11 mouse cellular contexts compared by ENCODE assay signal in genomic region chr7:90512293-90512692, GRCm38 (mm10). TPM values are rescaled to one million over a fixed set of nuclear protein-coding genes. Genes with fewer than 3 reads are reported as not detected.
DNase-seq lines count a peak whose midpoint lies in the region; ATAC-seq and TF ChIP-seq lines count a peak whose summit lies in the region.
"Had no signal": no experiment of that assay in that cellular context is flagged by ENCODE, and none has a peak within 500 bp of the region (broad histone marks: within the 10 kb centered on the region; RNA-seq: fewer than 3 reads in every experiment).

No protein-coding gene starts in this region.

- H3K9ac ChIP-seq in hindbrain, embryonic 11.5 days (ENCODE audit: low read depth, low read length) = no peak overlapping the region
- H3K9ac ChIP-seq in lung, embryonic 14.5 days = no peak overlapping the region
- no peak overlapping the region for H3K9ac ChIP-seq in midbrain, postnatal 0 days (replicated peaks; ENCODE audit: low read length, poor library complexity, severe bottlenecking)
- H3K9ac ChIP-seq: liver, embryonic 13.5 days had no signal

- DNase-seq in hindbrain, embryonic 11.5 days (ENCODE audit: low spot score) = peak; percentile 14
- no peak for DNase-seq in hindbrain, embryonic 10.5 days (ENCODE audit: low spot score)
- peak; percentile 34 for DNase-seq in lung, embryonic 14.5 days
- no peak for DNase-seq in lung, postnatal 4 days
- DNase-seq in brain, embryonic 14.5 days (ENCODE audit: low read depth) = peak; percentile 79
- DNase-seq in midbrain, postnatal 0 days (ENCODE audit: low spot score) = peak; percentile 76
- no peak for DNase-seq in urinary bladder, postnatal 4 days (ENCODE audit: low spot score in 2 of 2)
- no peak for DNase-seq in ovary, adult 18-20 months (ENCODE audit: low spot score)
- DNase-seq: cerebellum, adult 18-20 months; liver, embryonic 13.5 days; spleen, adult 18-20 months had no signal

- TF ChIP-seq POLR2A in brain, embryonic 14.5 days (IDR thresholded peaks at IDR 0.05; ENCODE audit: borderline replicate concordance, extremely low read depth, insufficient read depth, insufficient read length, poor library complexity, severe bottlenecking) = no peak

- H3K36me3 ChIP-seq in hindbrain, embryonic 11.5 days (ENCODE audit: control insufficient read depth, insufficient read depth, low read length) = no peaks in the 10 kb centered on the region
- no peaks in the 10 kb centered on the region for H3K36me3 ChIP-seq in hindbrain, embryonic 10.5 days
- H3K36me3 ChIP-seq in lung, embryonic 14.5 days (ENCODE audit: insufficient read depth) = no peaks in the 10 kb centered on the region
- no peaks in the 10 kb centered on the region for H3K36me3 ChIP-seq in midbrain, postnatal 0 days (ENCODE audit: insufficient read depth, low read length)
- H3K36me3 ChIP-seq: liver, embryonic 13.5 days had no signal

- H3K4me1 ChIP-seq in hindbrain, embryonic 11.5 days (replicated peaks; ENCODE audit: control insufficient read depth, insufficient read depth, low read length) = no peaks in the 10 kb centered on the region
- no peaks in the 10 kb centered on the region for H3K4me1 ChIP-seq in hindbrain, embryonic 10.5 days (replicated peaks)
- no peaks in the 10 kb centered on the region for H3K4me1 ChIP-seq in lung, embryonic 14.5 days (ENCODE audit: insufficient read depth)
- no peaks in the 10 kb centered on the region for H3K4me1 ChIP-seq in midbrain, postnatal 0 days (ENCODE audit: insufficient read depth, low read length)
- H3K4me1 ChIP-seq: liver, embryonic 13.5 days had no signal

- no peak for ATAC-seq in hindbrain, embryonic 11.5 days (ENCODE audit: low FRiP score)
- ATAC-seq in lung, embryonic 14.5 days (ENCODE audit: insufficient read depth) = no peak
- no peak for ATAC-seq in midbrain, postnatal 0 days (ENCODE audit: low FRiP score)

- H3K4me3 ChIP-seq in hindbrain, embryonic 11.5 days (ENCODE audit: low read depth, low read length) = no peak overlapping the region
- H3K4me3 ChIP-seq in hindbrain, embryonic 10.5 days = no peak overlapping the region
- H3K4me3 ChIP-seq in lung, embryonic 14.5 days (ENCODE audit: low read depth, low read length) = no peak overlapping the region
- no peak overlapping the region for H3K4me3 ChIP-seq in midbrain, postnatal 0 days (ENCODE audit: low read depth, low read length)
- H3K4me3 ChIP-seq: liver, embryonic 13.5 days had no signal

- TF ChIP-seq CTCF in lung, embryonic 14.5 days (IDR thresholded peaks at IDR 0.05; ENCODE audit: low read depth) = peak; percentile 25; the same call in 1 of the 2 replicates
- no peak for TF ChIP-seq CTCF in brain, embryonic 14.5 days (IDR thresholded peaks at IDR 0.05; ENCODE audit: borderline replicate concordance, extremely low read depth, insufficient read depth, insufficient read length)
- TF ChIP-seq CTCF in midbrain, postnatal 0 days (IDR thresholded peaks at IDR 0.05) = peak; percentile 80

- no peaks in the 10 kb centered on the region for H3K27me3 ChIP-seq in hindbrain, embryonic 11.5 days (ENCODE audit: control insufficient read depth, insufficient read depth, low read length)
- H3K27me3 ChIP-seq in hindbrain, embryonic 10.5 days (ENCODE audit: insufficient read depth, poor library complexity, severe bottlenecking) = no peaks in the 10 kb centered on the region
- no peaks in the 10 kb centered on the region for H3K27me3 ChIP-seq in lung, embryonic 14.5 days (ENCODE audit: insufficient read depth, low read length)
- no peaks in the 10 kb centered on the region for H3K27me3 ChIP-seq in midbrain, postnatal 0 days (ENCODE audit: insufficient read depth, low read length)
- H3K27me3 ChIP-seq: liver, embryonic 13.5 days had no signal

- no peak overlapping the region for H3K4me2 ChIP-seq in hindbrain, embryonic 11.5 days (replicated peaks; ENCODE audit: low read depth, low read length)
- H3K4me2 ChIP-seq in lung, embryonic 14.5 days = no peak overlapping the region
- H3K4me2 ChIP-seq in midbrain, postnatal 0 days (ENCODE audit: low read depth, low read length, poor library complexity, severe bottlenecking) = no peak overlapping the region
- H3K4me2 ChIP-seq: liver, embryonic 13.5 days had no signal

- no peak overlapping the region for H3K27ac ChIP-seq in hindbrain, embryonic 11.5 days (ENCODE audit: low read depth, low read length)
- H3K27ac ChIP-seq in hindbrain, embryonic 10.5 days = no peak overlapping the region
- H3K27ac ChIP-seq in lung, embryonic 14.5 days (ENCODE audit: low read depth) = no peak overlapping the region
- H3K27ac ChIP-seq in midbrain, postnatal 0 days (ENCODE audit: low read depth, low read length) = no peak overlapping the region
- H3K27ac ChIP-seq: liver, embryonic 13.5 days had no signal

- no peaks in the 10 kb centered on the region for H3K9me3 ChIP-seq in hindbrain, embryonic 11.5 days (ENCODE audit: control insufficient read depth, low read length)
- no peaks in the 10 kb centered on the region for H3K9me3 ChIP-seq in hindbrain, embryonic 10.5 days
- no peaks in the 10 kb centered on the region for H3K9me3 ChIP-seq in lung, embryonic 14.5 days (ENCODE audit: low read depth, low read length)
- no peaks in the 10 kb centered on the region for H3K9me3 ChIP-seq in midbrain, postnatal 0 days (ENCODE audit: low read length)
- H3K9me3 ChIP-seq: liver, embryonic 13.5 days had no signal

RNA-seq across cellular contexts. Expression of gene Dlg2, which starts 35.8 kb away (rescaled TPM):
- polyA plus RNA-seq in hindbrain, embryonic 11.5 days (2014; fragmentation: Nextera tagmentation; extraction: Ambion mirVana) = 2.1 and 3.1 TPM in 2 replicates
- polyA plus RNA-seq in hindbrain, embryonic 10.5 days (2016; fragmentation: Nextera tagmentation; extraction: Ambion mirVana) = 1.00 and 2.2 TPM in 2 replicates
- polyA plus RNA-seq in lung, embryonic 14.5 days (2014; fragmentation: Nextera tagmentation; extraction: Ambion mirVana) = 0.25 and 0.37 TPM in 2 replicates
- polyA plus RNA-seq in brain, embryonic 14.5 days (2012; rRNA removed) = 28.0 and 38.6 TPM in 2 replicates
- total RNA-seq in midbrain, postnatal 0 days (2014; rRNA removed) = 122 and 126 TPM in 2 replicates
- polyA plus RNA-seq in midbrain, postnatal 0 days (2015; fragmentation: Nextera tagmentation; extraction: Ambion mirVana) = 16.9 and 21.6 TPM in 2 replicates

RNA-seq across cellular contexts. Expression of gene Tmem126b, which starts 36.5 kb away (rescaled TPM):
- 42.7 and 42.9 TPM in 2 replicates for polyA plus RNA-seq in hindbrain, embryonic 11.5 days (2014; fragmentation: Nextera tagmentation; extraction: Ambion mirVana)
- polyA plus RNA-seq in hindbrain, embryonic 10.5 days (2016; fragmentation: Nextera tagmentation; extraction: Ambion mirVana) = 38.3 and 39.0 TPM in 2 replicates
- 31.7 and 32.5 TPM in 2 replicates for polyA plus RNA-seq in lung, embryonic 14.5 days (2014; fragmentation: Nextera tagmentation; extraction: Ambion mirVana)
- 16.8 and 21.0 TPM in 2 replicates for polyA plus RNA-seq in brain, embryonic 14.5 days (2012; rRNA removed)
- 15.1 and 19.0 TPM in 2 replicates for total RNA-seq in midbrain, postnatal 0 days (2014; rRNA removed)
- polyA plus RNA-seq in midbrain, postnatal 0 days (2015; fragmentation: Nextera tagmentation; extraction: Ambion mirVana) = 25.6 and 28.9 TPM in 2 replicates

RNA-seq across cellular contexts. Expression of gene Tmem126a, which starts 55.3 kb away (rescaled TPM):
- polyA plus RNA-seq in hindbrain, embryonic 11.5 days (2014; fragmentation: Nextera tagmentation; extraction: Ambion mirVana) = 120 and 122 TPM in 2 replicates
- 127 and 132 TPM in 2 replicates for polyA plus RNA-seq in hindbrain, embryonic 10.5 days (2016; fragmentation: Nextera tagmentation; extraction: Ambion mirVana)
- 105 and 107 TPM in 2 replicates for polyA plus RNA-seq in lung, embryonic 14.5 days (2014; fragmentation: Nextera tagmentation; extraction: Ambion mirVana)
- 48.6 and 62.6 TPM in 2 replicates for polyA plus RNA-seq in brain, embryonic 14.5 days (2012; rRNA removed)
- total RNA-seq in midbrain, postnatal 0 days (2014; rRNA removed) = 41.2 and 65.6 TPM in 2 replicates
- 129 and 137 TPM in 2 replicates for polyA plus RNA-seq in midbrain, postnatal 0 days (2015; fragmentation: Nextera tagmentation; extraction: Ambion mirVana)

Comparison
In these comparisons a context has a peak if more than half of its experiments do, and no peak if none do; other contexts are left out.
1. DNase-seq: peak in hindbrain, embryonic 11.5 days (single experiment), lung, embryonic 14.5 days (single experiment), brain, embryonic 14.5 days (single experiment) and midbrain, postnatal 0 days (single experiment); none in hindbrain, embryonic 10.5 days (single experiment), lung, postnatal 4 days (0 of 2), urinary bladder, postnatal 4 days (0 of 2) and ovary, adult 18-20 months (single experiment).